Comparison of ENCODE assay signal across 13 mouse cellular contexts in the genomic region with DNA sequence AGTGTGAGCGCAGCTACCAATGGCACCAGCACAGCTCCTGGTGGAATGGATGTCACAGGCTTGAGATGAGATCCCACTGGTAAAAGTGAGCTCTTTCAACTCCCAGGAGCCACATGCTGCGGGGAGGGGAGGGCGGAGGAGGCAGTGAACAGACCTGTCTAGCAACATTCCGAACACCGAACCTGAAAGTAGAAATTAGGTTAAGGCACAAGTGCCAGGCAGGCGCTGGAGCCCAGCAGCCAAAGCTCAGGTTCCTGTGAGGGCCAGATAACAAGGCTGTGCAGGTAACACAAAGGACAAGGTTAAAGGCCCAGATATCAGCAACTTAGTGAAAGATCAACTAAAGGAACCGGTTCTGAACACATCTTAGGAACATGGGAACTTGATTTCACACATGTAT. TPM values are rescaled to one million over a fixed set of nuclear protein-coding genes. Genes with fewer than 3 reads are reported as not detected.
DNase-seq lines count a peak whose midpoint lies in the region; ATAC-seq and TF ChIP-seq lines count a peak whose summit lies in the region.
"Had no signal": no experiment of that assay in that cellular context is flagged by ENCODE, and none has a peak within 500 bp of the region (broad histone marks: within the 10 kb centered on the region; RNA-seq: fewer than 3 reads in every experiment).

No protein-coding gene starts in this region.

- TF ChIP-seq CTCF in E14TG2a.4 (conservative IDR thresholded peaks at IDR 0.05; ENCODE audit: low read length) = no peak
- TF ChIP-seq CTCF in kidney, adult 2 months (conservative IDR thresholded peaks at IDR 0.05; ENCODE audit: insufficient read depth, insufficient read length, low read depth, low read length) = no peak

- H3K4me3 ChIP-seq in E14TG2a.4 (replicated peaks; ENCODE audit: low read length) = peak overlapping the region; percentile 35; the same call in 1 of the 2 replicates
- no peak overlapping the region for H3K4me3 ChIP-seq in kidney, adult 2 months (ENCODE audit: insufficient read depth, low read depth, low read length)
- no peak overlapping the region for H3K4me3 ChIP-seq in lung, embryonic 15.5 days
- H3K4me3 ChIP-seq: forebrain, embryonic 12.5 days; heart, adult 2 months; liver, embryonic 13.5 days had no signal

- H3K4me1 ChIP-seq in E14TG2a.4 (replicated peaks; ENCODE audit: low read depth, low read length) = peaks cover 91% of the 10 kb centered on the region
- H3K4me1 ChIP-seq in kidney, adult 2 months (ENCODE audit: control insufficient read depth, insufficient read depth, low read length) = peaks cover 42% of the 10 kb centered on the region
- peaks cover 42% of the 10 kb centered on the region for H3K4me1 ChIP-seq in lung, embryonic 15.5 days

- peak; percentile 63; the same call in 1 of the 2 replicates for ATAC-seq in lung, embryonic 15.5 days (ENCODE audit: borderline replicate concordance, extremely low read depth, low FRiP score, low TSS enrichment)
- ATAC-seq in inflammation-experienced regulatory T-cells, adult 6 months = no peak

- H3K27me3 ChIP-seq in E14TG2a.4 (ENCODE audit: insufficient read depth, low read length) = no peaks in the 10 kb centered on the region
- no peaks in the 10 kb centered on the region for H3K27me3 ChIP-seq in kidney, adult 2 months (replicated peaks; ENCODE audit: control insufficient read depth, insufficient read depth, low read length)
- H3K27me3 ChIP-seq in lung, embryonic 15.5 days = no peaks in the 10 kb centered on the region
- H3K27me3 ChIP-seq: liver, embryonic 13.5 days had no signal

- 52% methylated on average over 7 of the region's 7 CpGs for WGBS in kidney, adult 2 months
- 61% methylated on average over 7 of the region's 7 CpGs for WGBS in lung, embryonic 15.5 days

- TF ChIP-seq POLR2A in kidney, adult 2 months (IDR thresholded peaks at IDR 0.05; ENCODE audit: low read depth, low read length) = no peak

- H3K4me2 ChIP-seq in lung, embryonic 15.5 days = peak overlapping the region; percentile 27; the same call in 1 of the 2 replicates
- H3K4me2 ChIP-seq: forebrain, embryonic 12.5 days; liver, embryonic 13.5 days had no signal

- no peaks in the 10 kb centered on the region for H3K9me3 ChIP-seq in E14TG2a.4 (ENCODE audit: low read length)
- H3K9me3 ChIP-seq in lung, embryonic 15.5 days = no peaks in the 10 kb centered on the region
- H3K9me3 ChIP-seq: forebrain, embryonic 12.5 days; liver, embryonic 13.5 days had no signal

- H3K27ac ChIP-seq in kidney, adult 2 months (ENCODE audit: insufficient read depth, low read depth, low read length) = peak overlapping the region; percentile 85
- peak overlapping the region; percentile 87 for H3K27ac ChIP-seq in lung, embryonic 15.5 days
- H3K27ac ChIP-seq: forebrain, embryonic 12.5 days; heart, adult 2 months; liver, embryonic 13.5 days had no signal

- H3K9ac ChIP-seq in lung, embryonic 15.5 days = no peak overlapping the region
- H3K9ac ChIP-seq: forebrain, embryonic 12.5 days; liver, embryonic 13.5 days had no signal

- DNase-seq in R1 (ENCODE audit: low read depth, low spot score) = peak; percentile 77
- DNase-seq in kidney, adult 2 months = peak; percentile 88
- no peak for DNase-seq in spleen, postnatal 14 days (ENCODE audit: low spot score in 2 of 2)
- DNase-seq in layer of hippocampus, postnatal 36 days = no peak
- DNase-seq: adrenal gland, adult 8-10 months; cerebellum, adult 11 months; heart, adult 2 months; liver, embryonic 13.5 days had no signal

- H3K36me3 ChIP-seq in E14TG2a.4 (ENCODE audit: insufficient read depth, low read length) = no peaks in the 10 kb centered on the region
- no peaks in the 10 kb centered on the region for H3K36me3 ChIP-seq in kidney, adult 2 months (ENCODE audit: control insufficient read depth, insufficient read depth, low read length)
- H3K36me3 ChIP-seq in lung, embryonic 15.5 days = no peaks in the 10 kb centered on the region
- H3K36me3 ChIP-seq: forebrain, embryonic 12.5 days; liver, embryonic 13.5 days had no signal

RNA-seq across cellular contexts. Expression of a gene that starts 54.7 kb away (rescaled TPM):
- 91.9 and 110 TPM in 2 replicates for polyA plus RNA-seq in kidney, adult 2 months (2012; rRNA removed)
- 16.2 and 16.7 TPM in 2 replicates for polyA plus RNA-seq in lung, embryonic 15.5 days (2015; fragmentation: Nextera tagmentation; extraction: Ambion mirVana)
- 100 to 1,000 TPM; 103 to 104 TPM for total RNA-seq in layer of hippocampus, postnatal 36 days (2021)
- polyA plus RNA-seq in inflammation-experienced regulatory T-cells, adult 6 months (2017; shearing (Covaris generic)) = under 1 TPM in 2 of 3 experiments, not detected in 1; 0.12 to 0.17 TPM
- total RNA-seq: monocyte, adult 5-6 weeks had no signal

Comparison
In these comparisons a context has a peak if more than half of its experiments do, and no peak if none do; other contexts are left out.
1. DNase-seq: peak in R1 (single experiment) and kidney, adult 2 months (single experiment); none in spleen, postnatal 14 days (0 of 2) and layer of hippocampus, postnatal 36 days (0 of 2).
2. RNA of a gene that starts 54.7 kb away (polyA plus RNA-seq): 91.9 to 110 TPM in kidney, adult 2 months and 16.2 to 16.7 TPM in lung, embryonic 15.5 days; 0.12 to 0.17 TPM in inflammation-experienced regulatory T-cells, adult 6 months; every median in the first group is over 10 times any median in the second.